8 mouse cellular contexts compared by ENCODE assay signal in the genomic region with DNA sequence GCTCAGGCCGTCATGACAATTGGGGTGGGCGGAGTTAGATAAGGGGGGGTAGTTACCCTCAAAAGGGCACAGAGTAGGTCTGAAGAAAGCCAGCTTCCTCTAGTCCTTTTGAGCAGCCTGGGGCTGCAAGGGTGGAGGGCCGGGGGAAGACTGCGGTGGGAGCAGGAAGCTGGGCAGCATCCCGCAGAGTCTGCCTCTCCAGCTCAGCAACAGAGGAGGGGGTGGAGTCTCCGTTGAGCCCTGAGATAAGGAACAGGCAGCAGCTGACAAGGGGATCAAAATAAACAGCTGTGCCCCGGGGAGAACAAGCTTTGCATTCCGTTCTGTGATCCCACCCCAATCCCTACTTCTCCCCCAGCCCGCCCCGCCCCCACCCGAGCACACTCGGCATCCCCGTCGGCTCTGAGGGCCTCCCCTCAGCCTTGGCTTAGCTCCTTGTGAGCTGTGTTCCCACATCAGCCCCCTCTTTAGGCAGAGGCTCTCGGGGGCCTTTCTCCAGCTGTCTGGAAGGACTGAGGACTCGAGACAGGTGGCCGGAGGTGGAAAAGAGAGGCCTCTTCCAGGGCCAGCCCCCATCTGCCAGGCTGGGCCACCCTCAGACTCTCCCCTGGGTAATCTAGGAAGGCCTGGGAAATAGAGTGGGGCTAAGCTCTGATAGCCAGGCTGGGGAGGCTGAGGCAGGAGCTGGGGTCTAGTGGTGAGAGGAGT. TPM values are rescaled to one million over a fixed set of nuclear protein-coding genes. Genes with fewer than 3 reads are reported as not detected.
DNase-seq lines count a peak whose midpoint lies in the region; ATAC-seq lines count a peak whose summit lies in the region.

No protein-coding gene starts in this region.

- H3K27ac ChIP-seq in embryonic facial prominence, embryonic 15.5 days (replicated peaks), result peak overlapping the region; percentile 96

- H3K27me3 ChIP-seq in embryonic facial prominence, embryonic 15.5 days, result no peaks in the 10 kb centered on the region

- intact Hi-C loops in heart, postnatal 10 days (cut with DNase I), result loop anchor here (2.0 kb wide), 1 partner anchor 73 kb away; no protein-coding TSS in a partner anchor

- 3% methylated on average over 17 of the region's 17 CpGs for WGBS in embryonic facial prominence, embryonic 15.5 days

- H3K4me1 ChIP-seq in embryonic facial prominence, embryonic 15.5 days, result peaks cover 71% of the 10 kb centered on the region

- no peaks in the 10 kb centered on the region for H3K36me3 ChIP-seq in embryonic facial prominence, embryonic 15.5 days

- H3K4me2 ChIP-seq in embryonic facial prominence, embryonic 15.5 days (replicated peaks), result peak overlapping the region; percentile 38

- no peaks in the 10 kb centered on the region for H3K9me3 ChIP-seq in embryonic facial prominence, embryonic 15.5 days (replicated peaks)

- peak; percentile 83 for ATAC-seq in embryonic facial prominence, embryonic 15.5 days (ENCODE audit: insufficient number of reproducible peaks, low FRiP score, low TSS enrichment, low read depth)
- ATAC-seq in megakaryocyte-erythroid progenitor cell, adult 5-6 weeks (replicated peaks; ENCODE audit: low FRiP score, low TSS enrichment, poor library complexity, severe bottlenecking), result peak; percentile 80

- peak; percentile 66 to 72 for DNase-seq in B cell, adult 2 months
- peak; percentile 91 for DNase-seq in MEL-GATA-1-ER (ENCODE audit: extremely low read depth, low read depth)
- DNase-seq in heart, postnatal 10 days, result peak; percentile 83 to 87
- DNase-seq in layer of hippocampus, postnatal 10 days (ENCODE audit: low spot score in 2 of 2), result peak; percentile 45 to 54
- DNase-seq in spleen, adult 18-20 months, result peak; percentile 54 to 58
- DNase-seq in cerebellum, postnatal 36 days, result no peak

- 0 out of 2 replicates have a peak overlapping the region, but pooled peaks have one; percentile 3 for H3K4me3 ChIP-seq in embryonic facial prominence, embryonic 15.5 days (replicated peaks)

- no peak overlapping the region for H3K9ac ChIP-seq in embryonic facial prominence, embryonic 15.5 days

RNA-seq across cellular contexts. Expression of gene Ccnd3, which starts 16.9 kb away (rescaled TPM):
- 552 and 575 TPM in 2 replicates for polyA plus RNA-seq in embryonic facial prominence, embryonic 15.5 days (2015; fragmentation: Nextera tagmentation; extraction: Ambion mirVana)
- total RNA-seq in heart, postnatal 10 days (2021), result 100 to 1,000 TPM; 119 to 132 TPM
- 10 to 100 TPM; 34.7 to 39.6 TPM for total RNA-seq in layer of hippocampus, postnatal 10 days (2021)
- total RNA-seq in megakaryocyte-erythroid progenitor cell, adult 5-6 weeks (2014; fragmentation: Nextera tagmentation), result 157 and 169 TPM in 2 replicates
- total RNA-seq in megakaryocyte-erythroid progenitor cell, adult 5-6 weeks (2017), result 31.3 and 51.3 TPM in 2 replicates

RNA-seq across cellular contexts. Expression of gene Taf8, which starts 19.6 kb away (rescaled TPM):
- 30.0 and 32.4 TPM in 2 replicates for polyA plus RNA-seq in embryonic facial prominence, embryonic 15.5 days (2015; fragmentation: Nextera tagmentation; extraction: Ambion mirVana)
- 10 to 100 TPM; 14.0 to 15.5 TPM for total RNA-seq in heart, postnatal 10 days (2021)
- total RNA-seq in layer of hippocampus, postnatal 10 days (2021), result 10 to 100 TPM; 16.7 to 17.0 TPM
- total RNA-seq in megakaryocyte-erythroid progenitor cell, adult 5-6 weeks (2014; fragmentation: Nextera tagmentation), result 30.6 and 34.8 TPM in 2 replicates
- total RNA-seq in megakaryocyte-erythroid progenitor cell, adult 5-6 weeks (2017), result 30.5 and 45.8 TPM in 2 replicates

Comparison
In these comparisons a context has a peak if more than half of its experiments do, and no peak if none do; other contexts are left out.
1. DNase-seq: peak in B cell, adult 2 months (2 of 2), MEL-GATA-1-ER (single experiment), heart, postnatal 10 days (2 of 2), layer of hippocampus, postnatal 10 days (2 of 2) and spleen, adult 18-20 months (2 of 2); none in cerebellum, postnatal 36 days (0 of 2).